Mouse (Mus musculus): ENCODE measurements around the gene Ghsr. TPM values are rescaled to one million over a fixed set of nuclear protein-coding genes. Genes with fewer than 3 reads are reported as not detected.
A peak's percentile ranks its signal among the peaks of the same experiment; 100 is the strongest.

The Ghsr gene
- total and polyA plus RNA-seq, 3 experiments: not detected

DNA sequence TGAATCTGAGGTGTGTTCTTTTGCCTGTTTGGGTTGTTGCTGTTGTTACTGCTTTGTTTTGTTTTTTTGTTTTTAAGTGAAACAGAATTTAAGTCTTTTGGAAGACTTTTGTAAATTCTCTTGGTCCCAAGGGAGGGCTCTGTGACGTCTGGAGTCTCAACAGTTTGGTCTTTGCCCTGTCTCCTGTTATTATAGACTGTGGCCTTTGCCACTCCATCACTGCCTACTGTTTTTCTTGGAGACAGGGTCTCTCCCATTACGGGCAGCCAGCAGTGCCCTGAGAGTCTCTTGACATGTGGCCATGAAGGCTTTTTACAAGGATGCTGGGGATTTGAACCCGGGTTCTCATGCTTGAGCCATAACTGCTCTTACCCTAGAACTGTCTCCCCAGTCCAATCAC, 32.3 kb upstream of the Ghsr start:
- H3K4me2 ChIP-seq (ENCODE audit: insufficient read depth, low read depth, poor library complexity, severe bottlenecking): peak overlapping the region; percentile 56
- no peak overlapping the region for H3K9ac ChIP-seq (ENCODE audit: insufficient read depth, low read depth)
- in situ Hi-C loops (cut with MboI; ENCODE audit: low pct_ligation_motif_present, low pct_unique_long_range_greater_than_20kb, low sequenced_read_pairs) (loop anchor here (10.0 kb wide), 1 partner anchor 126 kb away; no protein-coding TSS in a partner anchor), dilution Hi-C loops (cut with MboI; ENCODE audit: extremely low pct_ligation_motif_present, extremely low pct_unique_long_range_greater_than_20kb, low sequenced_read_pairs) (no loop called here)
- H3K79me2 ChIP-seq (replicated peaks; ENCODE audit: control insufficient read depth, extremely low read depth, insufficient read depth, poor library complexity, severe bottlenecking): no peaks in the 10 kb centered on the region
- no peak overlapping the region for H3K4me3 ChIP-seq (replicated peaks in 1 of 3; ENCODE audit: low read depth in 2 of 3, low read length in 2 of 3, poor library complexity in 1 of 3)
- 0 out of 4 replicates have a peak, but pooled peaks cover 0 to 7% of the 10 kb centered on the region in 2 experiments for H3K4me1 ChIP-seq (ENCODE audit: control insufficient read depth in 1 of 2, insufficient read depth in 2 of 2)
- H3K27me3 ChIP-seq (replicated peaks): no peaks in the 10 kb centered on the region
- TF ChIP-seq ZNF384 (IDR thresholded peaks at IDR 0.05; ENCODE audit: low read depth, low read length) (no peak), JUND (conservative IDR thresholded peaks at IDR 0.05; ENCODE audit: low read depth, low read length) (no peak)
- no peak for DNase-seq (ENCODE audit: extremely low read depth)
- H3K9me3 ChIP-seq (replicated peaks; ENCODE audit: low read length): no peaks in the 10 kb centered on the region
- no peaks in the 10 kb centered on the region for H3K36me3 ChIP-seq (replicated peaks in 1 of 2; ENCODE audit: control insufficient read depth in 1 of 2, insufficient read depth in 1 of 2, low read length in 1 of 2)
- no peak overlapping the region for H3K27ac ChIP-seq (ENCODE audit: insufficient read depth, low read depth)

DNA sequence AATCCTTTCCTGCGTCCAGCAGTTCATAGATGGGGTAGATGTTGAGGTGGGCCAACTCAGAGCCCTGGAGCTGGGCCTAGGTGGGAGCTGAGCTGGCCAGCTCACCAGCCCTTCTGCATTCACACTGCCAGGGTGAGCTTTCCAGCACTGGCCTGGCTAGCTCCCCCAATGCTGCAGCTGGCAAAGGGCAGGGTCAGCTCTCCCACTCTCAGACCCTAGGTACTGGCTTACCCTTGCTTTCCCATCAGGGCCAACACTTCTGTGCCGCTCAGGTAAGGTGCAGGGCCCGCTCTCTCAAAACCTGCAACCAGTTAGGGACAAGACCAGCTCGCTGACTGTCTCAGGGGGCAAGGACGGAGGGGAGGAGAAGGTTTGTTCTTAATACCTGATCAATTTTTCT, 30.4 kb upstream of the Ghsr start:
- Histone ChIP-seq H3K4me1 (ENCODE audit: control insufficient read depth in 1 of 2, insufficient read depth in 2 of 2) (0 out of 4 replicates have a peak, but pooled peaks cover 0 to 7% of the 10 kb centered on the region in 2 experiments), H3K36me3 (replicated peaks in 1 of 2; ENCODE audit: control insufficient read depth in 1 of 2, insufficient read depth in 1 of 2, low read length in 1 of 2) (no peaks in the 10 kb centered on the region), H3K9ac (ENCODE audit: insufficient read depth, low read depth) (no peak overlapping the region), H3K27me3 (replicated peaks) (no peaks in the 10 kb centered on the region), H3K27ac (ENCODE audit: insufficient read depth, low read depth) (no peak overlapping the region), H3K79me2 (replicated peaks; ENCODE audit: control insufficient read depth, extremely low read depth, insufficient read depth, poor library complexity, severe bottlenecking) (no peaks in the 10 kb centered on the region), H3K4me2 (ENCODE audit: insufficient read depth, low read depth, poor library complexity, severe bottlenecking) (no peak overlapping the region), H3K4me3 (replicated peaks in 1 of 3; ENCODE audit: low read depth in 2 of 3, low read length in 2 of 3, poor library complexity in 1 of 3) (no peak overlapping the region), H3K9me3 (replicated peaks; ENCODE audit: low read length) (no peaks in the 10 kb centered on the region)
- in situ Hi-C loops (cut with MboI; ENCODE audit: low pct_ligation_motif_present, low pct_unique_long_range_greater_than_20kb, low sequenced_read_pairs) (no loop called here), dilution Hi-C loops (cut with MboI; ENCODE audit: extremely low pct_ligation_motif_present, extremely low pct_unique_long_range_greater_than_20kb, low sequenced_read_pairs) (no loop called here)
- no peak for DNase-seq (ENCODE audit: extremely low read depth)
- TF ChIP-seq ZNF384 (IDR thresholded peaks at IDR 0.05; ENCODE audit: low read depth, low read length): no peak

DNA sequence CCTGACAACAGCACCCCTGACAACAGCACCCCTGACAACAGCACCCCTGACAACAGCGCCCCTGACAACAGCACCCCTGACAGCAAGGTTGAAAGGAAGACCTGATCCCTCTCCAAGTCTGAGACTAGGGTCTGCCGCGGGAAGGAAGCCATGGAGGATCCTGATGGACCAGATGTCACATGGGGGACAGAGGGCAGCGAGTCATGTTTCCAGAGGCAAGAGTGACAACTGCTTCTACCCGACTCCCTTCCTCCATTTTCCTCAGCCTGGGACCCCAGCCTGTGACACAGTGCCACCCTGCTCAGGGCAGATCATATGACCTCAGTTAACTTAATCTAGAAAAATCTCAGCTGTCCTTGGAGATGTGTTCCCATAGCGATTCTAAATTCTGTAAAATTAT, 28.7 kb upstream of the Ghsr start:
- Histone ChIP-seq H3K9ac (ENCODE audit: insufficient read depth, low read depth) (no peak overlapping the region), H3K79me2 (replicated peaks; ENCODE audit: control insufficient read depth, extremely low read depth, insufficient read depth, poor library complexity, severe bottlenecking) (no peaks in the 10 kb centered on the region), H3K4me1 (ENCODE audit: control insufficient read depth in 1 of 2, insufficient read depth in 2 of 2) (0 out of 4 replicates have a peak, but pooled peaks cover 0 to 7% of the 10 kb centered on the region in 2 experiments), H3K27ac (ENCODE audit: insufficient read depth, low read depth) (no peak overlapping the region), H3K9me3 (replicated peaks; ENCODE audit: low read length) (no peaks in the 10 kb centered on the region), H3K4me3 (replicated peaks in 1 of 3; ENCODE audit: low read depth in 2 of 3, low read length in 2 of 3, poor library complexity in 1 of 3) (no peak overlapping the region), H3K4me2 (ENCODE audit: insufficient read depth, low read depth, poor library complexity, severe bottlenecking) (no peak overlapping the region), H3K36me3 (replicated peaks in 1 of 2; ENCODE audit: control insufficient read depth in 1 of 2, insufficient read depth in 1 of 2, low read length in 1 of 2) (no peaks in the 10 kb centered on the region), H3K27me3 (replicated peaks) (no peaks in the 10 kb centered on the region)
- dilution Hi-C loops (cut with MboI; ENCODE audit: extremely low pct_ligation_motif_present, extremely low pct_unique_long_range_greater_than_20kb, low sequenced_read_pairs): no loop called here
- no peak for DNase-seq (ENCODE audit: extremely low read depth)
- no peak for TF ChIP-seq TBP (conservative IDR thresholded peaks at IDR 0.05; ENCODE audit: low read depth, low read length)
- in situ Hi-C loops (cut with MboI; ENCODE audit: low pct_ligation_motif_present, low pct_unique_long_range_greater_than_20kb, low sequenced_read_pairs): no loop called here

DNA sequence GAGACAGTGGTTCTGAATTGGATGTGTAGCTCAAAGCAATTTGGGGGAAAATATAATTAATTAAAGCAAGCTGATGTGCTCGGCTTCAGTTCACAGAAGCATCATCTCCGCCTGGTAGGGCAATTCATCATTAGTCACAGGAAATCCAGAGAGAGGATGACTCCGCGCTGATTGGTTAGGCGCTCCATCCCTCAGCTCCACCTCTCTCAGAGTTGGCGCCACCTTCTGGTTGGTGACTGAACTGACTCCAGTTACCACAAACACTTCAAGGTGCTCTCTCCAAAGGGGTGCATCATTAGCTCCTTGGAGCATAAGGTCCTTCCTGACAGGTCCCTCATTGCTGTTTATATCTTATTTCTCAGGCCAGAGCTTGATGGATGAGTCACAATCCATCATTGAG, 25.6 kb upstream of the Ghsr start:
- Histone ChIP-seq H3K36me3 (replicated peaks in 1 of 2; ENCODE audit: control insufficient read depth in 1 of 2, insufficient read depth in 1 of 2, low read length in 1 of 2) (no peaks in the 10 kb centered on the region), H3K4me1 (ENCODE audit: control insufficient read depth in 1 of 2, insufficient read depth in 2 of 2) (no peaks in the 10 kb centered on the region), H3K4me3 (replicated peaks in 1 of 3; ENCODE audit: low read depth in 2 of 3, low read length in 2 of 3, poor library complexity in 1 of 3) (no peak overlapping the region), H3K9me3 (replicated peaks; ENCODE audit: low read length) (no peaks in the 10 kb centered on the region), H3K27ac (ENCODE audit: insufficient read depth, low read depth) (no peak overlapping the region), H3K27me3 (replicated peaks) (no peaks in the 10 kb centered on the region), H3K79me2 (replicated peaks; ENCODE audit: control insufficient read depth, extremely low read depth, insufficient read depth, poor library complexity, severe bottlenecking) (no peaks in the 10 kb centered on the region), H3K4me2 (ENCODE audit: insufficient read depth, low read depth, poor library complexity, severe bottlenecking) (no peak overlapping the region), H3K9ac (ENCODE audit: insufficient read depth, low read depth) (no peak overlapping the region)
- in situ Hi-C loops (cut with MboI; ENCODE audit: low pct_ligation_motif_present, low pct_unique_long_range_greater_than_20kb, low sequenced_read_pairs): no loop called here
- TF ChIP-seq GABPA (IDR thresholded peaks at IDR 0.05; ENCODE audit: insufficient replicate concordance, low read depth, low read length) (no peak), RAD21 (IDR thresholded peaks at IDR 0.05; ENCODE audit: low read depth, low read length) (peak; percentile 47), SMC3 (IDR thresholded peaks at IDR 0.05; ENCODE audit: low read depth, low read length) (peak; percentile 78), CTCF (conservative IDR thresholded peaks at IDR 0.05 in 1 of 2, IDR thresholded peaks at IDR 0.05 in 1 of 2; ENCODE audit: low read depth in 2 of 2, low read length in 2 of 2) (peak; percentile 48 to 78; a peak in 3 of 4 replicates), MEF2A (IDR thresholded peaks at IDR 0.05; ENCODE audit: borderline replicate concordance, low read depth, low read length) (no peak)
- dilution Hi-C loops (cut with MboI; ENCODE audit: extremely low pct_ligation_motif_present, extremely low pct_unique_long_range_greater_than_20kb, low sequenced_read_pairs): no loop called here
- peak; percentile 57 for DNase-seq (ENCODE audit: extremely low read depth)

All from CH12.LX (cell line).